Mouse (Mus musculus) liver, embryonic 14.5 days (tissue): Measurements from ENCODE around the gene Ggps1. TPM values are rescaled to one million over a fixed set of nuclear protein-coding genes. Genes with fewer than 3 reads are reported as not detected.

Experiments
- ATAC-seq: fragments of 200-750 bp; cut with Nextera tagmentation; 2 replicates; pipeline ENCODE4 v1.8.0; 2017; ENCODE audit warnings: moderate number of reproducible peaks, mild to moderate bottlenecking, moderate library complexity; ENCODE audit not compliant: insufficient read depth
- DNase-seq, 3 experiments: peaks; one replicate each; pipeline ENCODE4 v3.0.0-alpha.2; 2012 to 2013; ENCODE audit warnings: low read depth in 3 of 3, low spot score in 3 of 3
- H3K27ac ChIP-seq: fragments of 300-500 bp; sonication (generic); 2 replicates; pipeline ENCODE4 v1.5.1; 2014; ENCODE audit warnings: moderate library complexity, mild to moderate bottlenecking, control low read depth, inconsistent platforms
- H3K27me3 ChIP-seq: fragments of 300-500 bp; sonication (generic); 2 replicates; pipeline ENCODE4 v1.6.1; 2014; ENCODE audit warnings: mild to moderate bottlenecking, low read length, moderate library complexity; ENCODE audit not compliant: control insufficient read depth, insufficient read depth
- H3K36me3 ChIP-seq: fragments of 300-500 bp; sonication (generic); replicated peaks from 2 replicates; pipeline ENCODE4 v1.6.1; 2014; ENCODE audit warnings: low read depth; ENCODE audit not compliant: control insufficient read depth, insufficient read depth
- H3K4me1 ChIP-seq, 2 experiments: fragments of 200-500 bp in 1 of 2; fragments of 300-500 bp in 1 of 2; sonication (generic) in 1 of 2; replicated peaks; 2 replicates each; pipeline ENCODE4 v1.6.1; 2012 to 2014; ENCODE audit warnings: antibody characterized with exemption in 1 of 2, inconsistent platforms in 1 of 2, low read length in 1 of 2; ENCODE audit not compliant: control insufficient read depth in 2 of 2, insufficient read depth in 2 of 2
- H3K4me2 ChIP-seq: fragments of 300-500 bp; sonication (generic); 2 replicates; pipeline ENCODE4 v1.6.1; 2014; ENCODE audit warnings: low read depth, mild to moderate bottlenecking, control low read depth, moderate library complexity
- H3K4me3 ChIP-seq, 2 experiments: fragments of 200-500 bp in 1 of 2; fragments of 300-500 bp in 1 of 2; sonication (generic) in 1 of 2; 2 replicates each; pipeline ENCODE4 v1.5.1; 2012 to 2014; ENCODE audit warnings: low read depth in 2 of 2, low read length in 2 of 2, mild to moderate bottlenecking in 2 of 2, control low read depth in 1 of 2, inconsistent platforms in 1 of 2, moderate library complexity in 1 of 2; ENCODE audit not compliant: insufficient read depth in 1 of 2
- H3K9ac ChIP-seq: fragments of 300-500 bp; sonication (generic); replicated peaks from 2 replicates; pipeline ENCODE4 v1.6.1; 2014; ENCODE audit warnings: mild to moderate bottlenecking, control low read depth, moderate library complexity
- H3K9me3 ChIP-seq: fragments of 300-500 bp; sonication (generic); 2 replicates; pipeline ENCODE4 v1.6.1; 2016; ENCODE audit warnings: low read length, mixed read lengths; ENCODE audit not compliant: control insufficient read depth
- CTCF ChIP-seq: IDR thresholded peaks from 2 replicates; pipeline ENCODE4 v1.5.1; 2016; ENCODE audit warnings: antibody characterized with exemption, low read depth, control low read depth
- EP300 ChIP-seq: IDR thresholded peaks from 2 replicates; pipeline ENCODE4 v1.6.1; 2016; ENCODE audit warnings: antibody characterized with exemption, low read depth
- WGBS: fragments of 180-500 bp; shearing (Covaris S2); extraction: QIAGEN DNeasy Blood & Tissue Kit; methylation state at CpG from one replicate; pipeline ENCODE4 v1.1.7; 2014; ENCODE audit not compliant: insufficient replicate concordance; 5-methylcytosine and 5-hydroxymethylcytosine counted together
- polyA plus RNA-seq, 2 experiments: library from polyadenylated mRNA; depleted of rRNA in 1 of 2; stranded (reverse) in 1 of 2; unstranded in 1 of 2; fragments of >200 nt; fragmentation: Nextera tagmentation in 1 of 2; extraction: Ambion mirVana in 1 of 2; gene quantifications; 2 replicates each; pipeline versions ENCODE4 v1.2.1 to v1.2.3; 2012 to 2014

The Ggps1 gene
- polyA plus RNA-seq, 2 experiments = 5.9 to 12.3 TPM

GRCm38 (mm10) chr13:14006056-14006455 is 57.2 kb downstream of the Ggps1 start:
- WGBS = 49% methylated on average over 2 of the region's 2 CpGs
- no peaks in the 10 kb centered on the region for H3K27me3 ChIP-seq
- H3K4me1 ChIP-seq = 0 out of 4 replicates have a peak, but pooled peaks cover 0 to 1% of the 10 kb centered on the region in 2 experiments
- H3K4me3 ChIP-seq = no peak overlapping the region
- no peak for DNase-seq
- peaks cover 49% of the 10 kb centered on the region for H3K36me3 ChIP-seq
- no peak overlapping the region for H3K9ac ChIP-seq
- H3K4me2 ChIP-seq = no peak overlapping the region
- no peak for TF ChIP-seq EP300
- TF ChIP-seq CTCF = no peak
- H3K9me3 ChIP-seq = no peaks in the 10 kb centered on the region
- no peak overlapping the region for H3K27ac ChIP-seq
- ATAC-seq = no peak

- 83% methylated on average over 5 of the region's 5 CpGs for WGBS
- no peak for ATAC-seq
- no peaks in the 10 kb centered on the region for H3K4me1 ChIP-seq
- peaks cover 58% of the 10 kb centered on the region for H3K36me3 ChIP-seq
- no peak overlapping the region for H3K4me3 ChIP-seq
- no peak overlapping the region for H3K9ac ChIP-seq
- H3K27me3 ChIP-seq = no peaks in the 10 kb centered on the region
- H3K4me2 ChIP-seq = no peak overlapping the region
- no peak for DNase-seq
- no peaks in the 10 kb centered on the region for H3K9me3 ChIP-seq
- no peak overlapping the region for H3K27ac ChIP-seq
- TF ChIP-seq CTCF = no peak
- TF ChIP-seq EP300 = no peak
These were observed 58.3 kb downstream of the Ggps1 start for GRCm38 (mm10) chr13:14004999-14005398.

- WGBS = 68% methylated on average over 4 of the region's 4 CpGs
- Histone ChIP-seq H3K4me2 (no peak overlapping the region), H3K36me3 (peaks cover 60% of the 10 kb centered on the region), H3K9me3 (no peaks in the 10 kb centered on the region), H3K4me3 (no peak overlapping the region), H3K27me3 (no peaks in the 10 kb centered on the region), H3K4me1 (no peaks in the 10 kb centered on the region), H3K9ac (no peak overlapping the region), H3K27ac (no peak overlapping the region)
- no peak for DNase-seq
- TF ChIP-seq CTCF (peak; percentile 43), EP300 (no peak)
- ATAC-seq = no peak
These were observed 59.2 kb downstream of the Ggps1 start for GRCm38 (mm10) chr13:14004086-14004485.

GRCm38 (mm10) chr13:14002706-14003105 is 60.6 kb downstream of the Ggps1 start:
- Histone ChIP-seq H3K9ac (no peak overlapping the region), H3K4me2 (no peak overlapping the region), H3K27me3 (no peaks in the 10 kb centered on the region), H3K4me3 (no peak overlapping the region), H3K4me1 (no peaks in the 10 kb centered on the region), H3K9me3 (no peaks in the 10 kb centered on the region), H3K27ac (no peak overlapping the region), H3K36me3 (peaks cover 72% of the 10 kb centered on the region)
- no peak for ATAC-seq
- DNase-seq = no peak
- TF ChIP-seq CTCF = no peak
- no peak for TF ChIP-seq EP300
- 89% methylated on average over 2 of the region's 2 CpGs for WGBS

Other genes with a start within 250 kb of the Ggps1 start
- 15.4 and 20.5 TPM in 2 replicates for gene B3galnt2, start 109.0 kb downstream of the Ggps1 start, polyA plus RNA-seq (2012; rRNA removed)
- gene B3galnt2, start 109.0 kb downstream of the Ggps1 start, polyA plus RNA-seq (2014; fragmentation: Nextera tagmentation; extraction: Ambion mirVana) = 20.0 and 25.0 TPM in 2 replicates
- gene Tbce, start 23.9 kb downstream of the Ggps1 start, polyA plus RNA-seq (2012; rRNA removed) = 24.0 and 34.6 TPM in 2 replicates
- gene Tbce, start 23.9 kb downstream of the Ggps1 start, polyA plus RNA-seq (2014; fragmentation: Nextera tagmentation; extraction: Ambion mirVana) = 27.5 and 28.3 TPM in 2 replicates
- gene Arid4b, start 256 bp downstream of the Ggps1 start, polyA plus RNA-seq (2012; rRNA removed) = 3.4 and 5.2 TPM in 2 replicates
- gene Arid4b, start 256 bp downstream of the Ggps1 start, polyA plus RNA-seq (2014; fragmentation: Nextera tagmentation; extraction: Ambion mirVana) = 11.7 and 12.8 TPM in 2 replicates